Mouse (Mus musculus): ENCODE measurements around the gene Sco2.

DNA sequence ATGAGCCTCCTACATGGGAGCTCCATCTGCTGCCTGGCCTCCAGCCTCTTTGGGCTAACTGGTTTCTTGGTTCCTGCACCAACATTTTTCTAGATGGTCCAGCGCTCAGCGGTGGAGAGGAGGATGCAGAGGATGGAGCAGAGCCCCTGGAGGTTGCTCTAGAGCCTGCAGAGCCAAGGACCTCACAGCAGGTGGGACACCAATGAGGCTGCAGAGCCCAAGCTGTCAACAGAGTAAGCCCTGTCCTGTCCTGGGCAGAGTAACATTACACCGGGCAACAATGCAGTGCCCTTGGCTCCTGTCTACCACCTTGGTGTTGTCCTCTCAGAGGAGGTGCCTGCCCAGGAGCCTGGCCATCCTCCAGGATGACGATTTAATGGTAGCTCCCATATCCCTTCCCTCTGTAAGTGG lies 8.5 kb downstream of the Sco2 start:
- TF ChIP-seq CTCF (IDR thresholded peaks at IDR 0.05; ENCODE audit: borderline replicate concordance, insufficient read depth, low read depth, low read length) (peak; percentile 20; the same call in 1 of the 2 replicates), POLR2A (IDR thresholded peaks at IDR 0.05; ENCODE audit: borderline replicate concordance, insufficient read depth, low read length) (no peak; the same call in 1 of the 2 replicates)

Measured in cerebellum, adult 2 months (tissue).